Mouse (Mus musculus): ENCODE results near the gene Lamtor3.
"Not testable (repeated sequence)": the region's sequence is repeated elsewhere in the genome, so short reads cannot be mapped to it uniquely, and the experiment has no call there.

The Lamtor3 gene

GRCm38 (mm10) chr3:137918172-137918931 lies at the start of gene Lamtor3:
Gene Lamtor3, plus strand, starts transcription at chr3:137918506.
- DNase-seq (ENCODE audit: low read depth, low spot score): peak; percentile 88

GRCm38 (mm10) chr3:137869395-137869794 lies 48.9 kb upstream of the Lamtor3 start:
- no peak for DNase-seq (ENCODE audit: low read depth, low spot score)

- DNase-seq (ENCODE audit: low read depth, low spot score): no peak
Measured at GRCm38 (mm10) chr3:137879313-137879712, 39.0 kb upstream of the Lamtor3 start.

- DNase-seq (ENCODE audit: low read depth, low spot score): no peak
Measured at GRCm38 (mm10) chr3:137880109-137880748, 38.1 kb upstream of the Lamtor3 start.

- no peak for DNase-seq (ENCODE audit: low read depth, low spot score)
Measured at GRCm38 (mm10) chr3:137881093-137881492, 37.2 kb upstream of the Lamtor3 start.

- DNase-seq (ENCODE audit: low read depth, low spot score): no peak
Measured at GRCm38 (mm10) chr3:137887961-137888360, 30.3 kb upstream of the Lamtor3 start.

- no peak for DNase-seq (ENCODE audit: low read depth, low spot score)
Measured at GRCm38 (mm10) chr3:137891089-137891488, 27.2 kb upstream of the Lamtor3 start.

DNA sequence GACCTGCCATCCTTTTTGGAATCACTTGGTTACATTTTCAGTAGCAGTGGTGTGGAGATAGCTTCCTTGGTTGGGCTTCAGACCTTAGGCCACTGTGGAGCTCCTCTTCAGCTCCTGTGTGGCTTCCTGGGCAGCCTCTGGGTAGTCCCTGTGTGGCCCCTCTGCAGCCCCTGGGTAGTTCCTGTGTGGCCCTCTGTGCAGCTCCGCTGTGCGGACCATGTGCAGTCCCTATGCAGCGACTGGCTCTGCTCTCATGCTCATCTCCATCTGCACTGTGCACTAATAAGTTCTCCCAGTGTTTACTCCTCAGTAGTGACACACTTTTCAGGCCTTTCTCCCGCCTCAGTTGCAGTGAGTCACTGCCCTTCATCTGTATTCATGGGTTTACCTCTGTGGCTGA lies 26.2 kb upstream of the Lamtor3 start:
- DNase-seq (ENCODE audit: low read depth, low spot score): no peak

DNA sequence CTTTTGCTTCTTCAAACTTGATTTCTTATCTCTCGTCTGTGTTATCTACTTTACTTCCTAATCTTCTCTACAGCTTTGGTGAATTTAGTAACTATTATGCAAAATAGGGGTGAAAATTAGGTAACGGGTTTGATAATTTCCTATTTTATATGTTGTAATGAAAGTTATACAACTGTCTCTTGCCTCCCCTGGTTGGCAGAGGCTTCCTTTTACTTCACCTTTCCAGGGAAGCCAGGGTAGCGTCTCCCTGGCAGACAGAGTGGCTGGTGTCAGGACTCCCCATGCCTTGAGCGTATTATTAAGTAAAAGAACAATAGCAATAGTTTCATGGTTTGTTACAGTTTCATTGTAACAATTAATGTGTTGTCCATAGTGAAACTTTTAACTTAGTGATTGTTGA lies 24.5 kb upstream of the Lamtor3 start:
- DNase-seq (ENCODE audit: low read depth, low spot score): no peak

DNA sequence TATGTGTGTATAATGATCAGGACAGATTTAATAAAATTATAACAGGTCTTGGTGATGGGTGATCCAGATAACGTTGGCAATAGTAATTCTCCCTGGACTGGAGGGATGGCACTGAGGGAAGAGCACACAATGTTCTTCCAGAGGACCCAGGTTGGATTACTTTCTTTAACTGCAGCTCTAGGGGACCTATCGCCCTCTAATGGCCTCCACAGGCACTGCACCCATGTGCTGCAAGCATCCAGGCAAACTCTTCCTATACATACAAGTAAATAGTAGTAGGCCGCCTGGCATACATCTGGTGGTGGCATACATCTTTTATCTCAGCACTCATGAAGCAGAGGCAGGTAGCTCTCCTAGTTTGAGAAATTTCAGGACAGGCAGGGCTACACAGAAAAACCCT lies 23.1 kb upstream of the Lamtor3 start:
- DNase-seq (ENCODE audit: low read depth, low spot score): no peak

- DNase-seq (ENCODE audit: low read depth, low spot score): no peak
Measured at GRCm38 (mm10) chr3:137896386-137896785, 21.9 kb upstream of the Lamtor3 start.

- no peak for DNase-seq (ENCODE audit: low read depth, low spot score)
Measured at GRCm38 (mm10) chr3:137896867-137897266, 21.4 kb upstream of the Lamtor3 start.

GRCm38 (mm10) chr3:137897685-137898084 lies 20.6 kb upstream of the Lamtor3 start:
- no peak for DNase-seq (ENCODE audit: low read depth, low spot score)

DNA sequence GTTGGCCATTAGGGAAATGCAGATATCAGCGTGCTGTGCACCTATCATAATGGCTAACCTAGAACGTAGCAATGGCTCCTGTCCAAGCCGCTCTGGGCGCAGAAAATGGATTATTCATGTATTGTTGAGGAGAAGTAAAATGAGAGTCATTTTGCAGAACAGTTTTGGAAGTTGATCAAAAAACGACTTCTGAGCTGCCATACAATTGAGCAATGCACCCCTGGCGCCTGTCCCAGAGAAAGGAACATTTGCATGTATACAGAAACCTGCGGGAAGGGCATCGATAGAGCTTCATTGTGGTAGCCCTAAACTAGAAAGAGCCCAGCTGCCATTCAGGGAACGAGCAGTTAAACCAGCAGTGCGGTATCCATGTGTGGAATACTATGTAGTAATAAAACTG lies 18.2 kb upstream of the Lamtor3 start:
- DNase-seq (ENCODE audit: low read depth, low spot score): no peak

DNA sequence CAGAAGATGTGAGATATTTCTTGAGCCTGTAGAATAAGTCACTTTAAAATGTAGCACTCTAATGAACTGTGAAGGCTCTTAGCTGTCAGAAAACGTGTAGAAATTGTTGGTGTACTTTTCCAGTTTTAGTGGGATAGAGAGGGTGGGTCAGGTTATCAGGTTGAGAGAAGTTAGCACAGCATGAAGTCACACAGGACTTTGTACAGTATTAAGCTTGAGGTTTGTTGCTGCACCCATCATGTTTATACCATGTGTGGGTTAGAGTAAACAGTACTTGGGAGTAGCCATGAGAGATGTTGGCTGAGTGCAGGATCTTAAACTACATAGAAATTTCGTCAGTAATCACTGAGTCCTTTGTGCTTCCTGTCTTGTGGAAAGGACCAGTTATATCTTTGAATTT lies 5.2 kb upstream of the Lamtor3 start:
- DNase-seq (ENCODE audit: low read depth, low spot score): no peak

DNA sequence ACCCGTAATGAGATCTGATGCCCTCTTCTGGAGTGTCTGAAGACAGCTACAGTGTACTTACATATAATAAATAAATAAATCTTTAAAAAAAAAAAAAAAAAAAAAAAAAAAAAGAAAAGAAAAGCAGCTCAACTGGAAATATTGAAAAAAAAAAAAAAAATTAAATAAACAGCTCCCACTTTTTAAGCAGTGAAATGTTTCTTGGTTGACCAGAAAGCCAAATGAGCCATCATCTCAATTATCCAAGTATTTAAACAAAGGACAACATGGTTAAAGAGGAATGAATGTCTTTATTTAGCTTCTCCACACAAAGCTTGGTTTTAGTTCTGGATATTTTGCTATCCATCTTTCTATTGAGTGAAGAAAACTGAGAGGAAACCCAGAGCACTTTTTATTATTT lies 3.7 kb upstream of the Lamtor3 start:
- not testable (repeated sequence) for DNase-seq (ENCODE audit: low read depth, low spot score)

DNA sequence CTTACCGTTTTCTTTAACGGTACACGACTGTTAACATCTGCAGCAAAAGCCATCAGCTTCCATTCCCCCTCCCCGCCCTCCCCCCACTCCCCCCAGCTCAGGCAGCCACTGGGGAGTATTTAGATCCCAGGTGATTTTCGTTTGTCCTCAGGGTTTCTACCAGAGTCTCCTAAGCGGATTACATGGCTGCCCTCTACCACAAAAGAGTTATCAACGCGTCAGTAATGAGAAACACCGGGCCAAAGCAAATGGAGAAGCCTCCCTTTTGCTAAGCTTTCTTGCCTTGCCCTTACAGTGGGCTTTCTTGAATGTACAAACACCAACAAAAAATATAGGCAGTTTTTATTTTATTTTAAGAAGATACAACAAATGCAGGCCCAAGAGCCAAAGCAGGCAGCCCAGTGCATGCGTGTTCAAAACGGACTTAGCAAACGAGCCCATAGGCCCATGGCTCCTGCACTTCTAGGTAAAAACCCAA lies 573 bp upstream of the Lamtor3 start:
- peak; percentile 34 for DNase-seq (ENCODE audit: low read depth, low spot score)

- no peak for DNase-seq (ENCODE audit: low read depth, low spot score)
Measured at GRCm38 (mm10) chr3:137918932-137919311, 616 bp downstream of the Lamtor3 start.

- DNase-seq (ENCODE audit: low read depth, low spot score): no peak
Measured at GRCm38 (mm10) chr3:137919398-137919797, 1.1 kb downstream of the Lamtor3 start.

- DNase-seq (ENCODE audit: low read depth, low spot score): no peak
Measured at GRCm38 (mm10) chr3:137920594-137920993, 2.3 kb downstream of the Lamtor3 start.

DNA sequence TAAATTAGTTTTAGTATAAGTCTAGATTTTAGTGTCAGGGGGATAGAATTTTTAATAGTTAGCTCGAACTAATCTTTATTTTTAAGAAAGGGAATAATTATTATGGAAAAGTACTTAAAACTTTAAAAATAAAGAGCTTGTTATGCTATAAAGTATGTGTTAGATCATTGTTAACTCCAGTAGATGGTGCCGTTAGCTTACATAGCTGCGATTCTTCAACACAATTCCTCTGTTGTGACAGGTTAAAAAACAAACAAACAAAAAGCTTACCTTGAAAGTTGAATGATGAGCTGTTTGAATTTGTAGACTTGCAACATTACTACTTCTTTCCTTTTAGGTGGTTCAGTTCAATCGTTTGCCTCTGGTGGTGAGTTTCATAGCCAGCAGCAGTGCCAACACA lies 8.7 kb downstream of the Lamtor3 start:
- DNase-seq (ENCODE audit: low read depth, low spot score): no peak

GRCm38 (mm10) chr3:137929940-137930339 lies 11.6 kb downstream of the Lamtor3 start:
- no peak for DNase-seq (ENCODE audit: low read depth, low spot score)

DNA sequence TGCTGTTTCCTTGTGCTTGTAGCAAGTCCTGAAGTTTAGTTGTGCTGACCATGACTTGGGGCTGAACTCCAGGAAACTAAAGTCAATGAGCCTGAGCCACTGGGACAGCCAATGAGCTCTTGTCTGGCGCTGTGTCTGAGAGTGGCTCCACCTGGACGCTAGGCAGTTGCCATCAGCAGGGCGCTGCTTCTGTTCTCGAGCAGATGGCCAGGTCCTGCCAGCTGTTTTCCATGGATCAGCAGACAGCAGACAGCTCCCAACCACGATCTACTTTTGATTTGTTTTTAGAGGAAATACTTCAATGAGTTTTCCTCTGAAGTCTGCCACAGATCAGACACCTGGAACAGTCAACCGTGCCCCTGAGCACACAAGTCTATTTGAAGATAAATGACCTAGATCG lies 14.4 kb downstream of the Lamtor3 start:
- no peak for DNase-seq (ENCODE audit: low read depth, low spot score)

Measured in retina, postnatal 7 days (tissue).